Mouse (Mus musculus) ES-Bruce4 (cell line): ENCODE measurements around the gene Rev1.

ENCODE experiments used
- CTCF ChIP-seq: IDR thresholded peaks from one replicate; pipeline ENCODE4 v1.8.1; 2011; ENCODE audit warnings: low read depth, low read length
- EP300 ChIP-seq: IDR thresholded peaks from 2 replicates; pipeline ENCODE4 v1.6.1; 2011; ENCODE audit warnings: low read depth, low read length; ENCODE audit not compliant: insufficient read depth
- POLR2A ChIP-seq: IDR thresholded peaks from one replicate; pipeline ENCODE4 v1.8.1; 2011; ENCODE audit warnings: low read length; ENCODE audit not compliant: insufficient read depth

GRCm38 (mm10) chr1:38150086-38150485, 20.5 kb upstream of the Rev1 start:
- TF ChIP-seq POLR2A (no peak), CTCF (no peak), EP300 (no peak)
